In the genomic region with DNA sequence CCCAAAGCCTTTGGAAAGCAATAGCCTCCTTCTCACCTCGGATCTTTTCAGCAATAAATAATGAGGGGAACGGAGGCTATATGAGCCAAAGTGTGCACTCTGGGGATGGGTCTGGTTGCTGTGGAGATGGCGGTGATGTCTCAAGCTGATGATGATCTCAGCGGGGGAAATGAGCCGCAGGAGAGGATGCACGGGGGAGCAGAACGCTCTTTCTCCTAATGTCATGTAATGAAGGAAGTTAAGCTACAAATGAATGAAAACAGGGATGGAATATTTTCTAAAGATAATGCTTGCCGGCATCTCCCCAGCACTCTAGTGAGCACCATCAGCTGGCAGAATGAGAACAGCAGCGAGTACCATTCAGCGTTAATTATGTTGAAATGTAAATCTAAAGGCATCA, we compare ENCODE assay signal across 13 mouse cellular contexts.
A peak's percentile ranks its signal among the peaks of the same experiment; 100 is the strongest.
DNase-seq lines count a peak whose midpoint lies in the region; ATAC-seq lines count a peak whose summit lies in the region.
"Had no signal": no experiment of that assay in that cellular context is flagged by ENCODE, and none has a peak within 500 bp of the region (broad histone marks: within the 10 kb centered on the region; RNA-seq: fewer than 3 reads in every experiment).

No protein-coding gene starts in this region.

- no peak overlapping the region for H3K4me2 ChIP-seq in embryonic facial prominence, embryonic 14.5 days (ENCODE audit: low read depth, low read length)
- H3K4me2 ChIP-seq in forebrain, embryonic 16.5 days (ENCODE audit: low read length): peak overlapping the region; percentile 15
- peak overlapping the region; percentile 44 for H3K4me2 ChIP-seq in neural tube, embryonic 13.5 days
- H3K4me2 ChIP-seq: limb, embryonic 13.5 days had no signal

- ATAC-seq in embryonic facial prominence, embryonic 14.5 days (ENCODE audit: low read depth): peak; percentile 41; the same call in 1 of the 2 replicates
- ATAC-seq in forebrain, embryonic 16.5 days: no peak
- ATAC-seq in neural tube, embryonic 13.5 days (ENCODE audit: low read depth): peak; percentile 45; the same call in 1 of the 2 replicates
- no peak for ATAC-seq in activated CD4-positive, CD25-positive, alpha-beta regulatory T cell, adult 4 months
- ATAC-seq: intestine, postnatal 0 days had no signal

- 0 out of 2 replicates have a peak, but pooled peaks cover 3% of the 10 kb centered on the region for H3K4me1 ChIP-seq in embryonic facial prominence, embryonic 14.5 days (ENCODE audit: control insufficient read depth, insufficient read depth, low read length)
- H3K4me1 ChIP-seq in embryonic facial prominence, embryonic 10.5 days: no peaks in the 10 kb centered on the region
- H3K4me1 ChIP-seq in forebrain, embryonic 16.5 days (replicated peaks; ENCODE audit: control insufficient read depth, insufficient read depth, low read length): peaks cover 27% of the 10 kb centered on the region
- H3K4me1 ChIP-seq in neural tube, embryonic 13.5 days (replicated peaks): peaks cover 35% of the 10 kb centered on the region
- H3K4me1 ChIP-seq: limb, embryonic 13.5 days; megakaryocyte, embryonic 14.5 days had no signal

- H3K36me3 ChIP-seq in embryonic facial prominence, embryonic 14.5 days (ENCODE audit: control insufficient read depth, insufficient read depth, low read length): no peaks in the 10 kb centered on the region
- no peaks in the 10 kb centered on the region for H3K36me3 ChIP-seq in embryonic facial prominence, embryonic 10.5 days (replicated peaks)
- no peaks in the 10 kb centered on the region for H3K36me3 ChIP-seq in forebrain, embryonic 16.5 days (ENCODE audit: control insufficient read depth, insufficient read depth)
- no peaks in the 10 kb centered on the region for H3K36me3 ChIP-seq in neural tube, embryonic 13.5 days
- H3K36me3 ChIP-seq: limb, embryonic 13.5 days had no signal

- no peak overlapping the region for H3K9ac ChIP-seq in embryonic facial prominence, embryonic 14.5 days (ENCODE audit: low read depth, low read length)
- H3K9ac ChIP-seq in forebrain, embryonic 16.5 days (replicated peaks; ENCODE audit: low read depth, low read length): no peak overlapping the region
- H3K9ac ChIP-seq in neural tube, embryonic 13.5 days: no peak overlapping the region
- H3K9ac ChIP-seq: limb, embryonic 13.5 days had no signal

- peak; percentile 14 for DNase-seq in embryonic facial prominence, embryonic 14.5 days (ENCODE audit: low spot score)
- no peak for DNase-seq in embryonic facial prominence, embryonic 10.5 days (ENCODE audit: low spot score)
- peak; percentile 12 to 16 for DNase-seq in left cerebral cortex, postnatal 25 days (ENCODE audit: low spot score in 2 of 2)
- no peak for DNase-seq in left cerebral cortex, postnatal 36 days (ENCODE audit: low spot score in 2 of 2)
- no peak for DNase-seq in testis, postnatal 10 days (ENCODE audit: low spot score)
- DNase-seq: gastrocnemius, postnatal 10 days; lung, adult 18-20 months had no signal

- no peak overlapping the region for H3K27ac ChIP-seq in embryonic facial prominence, embryonic 14.5 days (replicated peaks; ENCODE audit: low read depth, low read length)
- H3K27ac ChIP-seq in embryonic facial prominence, embryonic 10.5 days (replicated peaks): no peak overlapping the region
- peak overlapping the region; percentile 9 for H3K27ac ChIP-seq in forebrain, embryonic 16.5 days (ENCODE audit: low read length)
- H3K27ac ChIP-seq in neural tube, embryonic 13.5 days (replicated peaks): peak overlapping the region; percentile 72
- H3K27ac ChIP-seq: limb, embryonic 13.5 days had no signal

- intact Hi-C loops in left cerebral cortex, postnatal 25 days (cut with DNase I): no loop called here
- intact Hi-C loops in left cerebral cortex, postnatal 36 days (cut with DNase I): no loop called here

- H3K27me3 ChIP-seq in embryonic facial prominence, embryonic 14.5 days (replicated peaks; ENCODE audit: control insufficient read depth, insufficient read depth, low read length): no peaks in the 10 kb centered on the region
- H3K27me3 ChIP-seq in embryonic facial prominence, embryonic 10.5 days (replicated peaks; ENCODE audit: low read depth, poor library complexity, severe bottlenecking): no peaks in the 10 kb centered on the region
- no peaks in the 10 kb centered on the region for H3K27me3 ChIP-seq in forebrain, embryonic 16.5 days (replicated peaks; ENCODE audit: control insufficient read depth, insufficient read depth, low read length)
- H3K27me3 ChIP-seq in neural tube, embryonic 13.5 days: no peaks in the 10 kb centered on the region
- H3K27me3 ChIP-seq: limb, embryonic 13.5 days; megakaryocyte, embryonic 14.5 days had no signal

- 77% methylated on average over 10 of the region's 10 CpGs for WGBS in embryonic facial prominence, embryonic 14.5 days
- WGBS in embryonic facial prominence, embryonic 10.5 days: 84% methylated on average over 10 of the region's 10 CpGs
- WGBS in forebrain, embryonic 16.5 days: 21% methylated on average over 10 of the region's 10 CpGs
- 17% methylated on average over 10 of the region's 10 CpGs for WGBS in neural tube, embryonic 13.5 days

- no peaks in the 10 kb centered on the region for H3K9me3 ChIP-seq in embryonic facial prominence, embryonic 14.5 days (ENCODE audit: control insufficient read depth, low read length)
- H3K9me3 ChIP-seq in embryonic facial prominence, embryonic 10.5 days: no peaks in the 10 kb centered on the region
- no peaks in the 10 kb centered on the region for H3K9me3 ChIP-seq in forebrain, embryonic 16.5 days (ENCODE audit: control insufficient read depth, low read length)
- no peaks in the 10 kb centered on the region for H3K9me3 ChIP-seq in neural tube, embryonic 13.5 days
- H3K9me3 ChIP-seq: limb, embryonic 13.5 days had no signal

- H3K4me3 ChIP-seq in embryonic facial prominence, embryonic 14.5 days (ENCODE audit: low read depth, low read length): no peak overlapping the region
- H3K4me3 ChIP-seq in embryonic facial prominence, embryonic 10.5 days: no peak overlapping the region
- 0 out of 2 replicates have a peak overlapping the region, but pooled peaks have one; percentile 7 for H3K4me3 ChIP-seq in forebrain, embryonic 16.5 days (replicated peaks; ENCODE audit: low read length)
- peak overlapping the region; percentile 7; the same call in 1 of the 2 replicates for H3K4me3 ChIP-seq in neural tube, embryonic 13.5 days
- H3K4me3 ChIP-seq: limb, embryonic 13.5 days; megakaryocyte, embryonic 14.5 days had no signal

Comparison
In these comparisons a context has a peak if more than half of its experiments do, and no peak if none do; other contexts are left out.
1. DNase-seq: peak in embryonic facial prominence, embryonic 14.5 days (single experiment) and left cerebral cortex, postnatal 25 days (2 of 2); none in embryonic facial prominence, embryonic 10.5 days (single experiment), left cerebral cortex, postnatal 36 days (0 of 2) and testis, postnatal 10 days (single experiment).
2. ATAC-seq: peak in embryonic facial prominence, embryonic 14.5 days (single experiment) and neural tube, embryonic 13.5 days (single experiment); none in forebrain, embryonic 16.5 days (single experiment) and activated CD4-positive, CD25-positive, alpha-beta regulatory T cell, adult 4 months (single experiment).
3. H3K27ac ChIP-seq: peak in forebrain, embryonic 16.5 days (single experiment) and neural tube, embryonic 13.5 days (single experiment); none in embryonic facial prominence, embryonic 14.5 days (single experiment) and embryonic facial prominence, embryonic 10.5 days (single experiment).
4. H3K4me3 ChIP-seq: peak in forebrain, embryonic 16.5 days (single experiment) and neural tube, embryonic 13.5 days (single experiment); none in embryonic facial prominence, embryonic 14.5 days (single experiment) and embryonic facial prominence, embryonic 10.5 days (single experiment).